Mouse (Mus musculus) limb, embryonic 11.5 days (tissue): Measurements from ENCODE around the gene Xirp1. TPM values are rescaled to one million over a fixed set of nuclear protein-coding genes. Genes with fewer than 3 reads are reported as not detected.

ENCODE experiments used
- ATAC-seq: fragments of 200-750 bp; cut with Nextera tagmentation; 2 replicates; pipeline ENCODE4 v1.8.0; 2017; ENCODE audit warnings: low read depth; ENCODE audit not compliant: insufficient number of reproducible peaks, low FRiP score, low TSS enrichment
- DNase-seq: peaks from one replicate; pipeline ENCODE4 v3.0.0-alpha.2; 2015; ENCODE audit warnings: low spot score
- H3K27ac ChIP-seq: fragments of 300-500 bp; sonication (generic); replicated peaks from 2 replicates; pipeline ENCODE4 v1.5.1; 2014; ENCODE audit warnings: low read depth, mild to moderate bottlenecking, low read length
- H3K27me3 ChIP-seq: fragments of 300-500 bp; sonication (generic); 2 replicates; pipeline ENCODE4 v1.6.1; 2014; ENCODE audit warnings: mild to moderate bottlenecking, low read length, mixed read lengths; ENCODE audit not compliant: control insufficient read depth, insufficient read depth
- H3K36me3 ChIP-seq: fragments of 300-500 bp; sonication (generic); 2 replicates; pipeline ENCODE4 v1.6.1; 2014; ENCODE audit warnings: mild to moderate bottlenecking, low read length, moderate library complexity, mixed read lengths; ENCODE audit not compliant: control insufficient read depth, insufficient read depth
- H3K4me1 ChIP-seq: fragments of 300-500 bp; sonication (generic); 2 replicates; pipeline ENCODE4 v1.6.1; 2014; ENCODE audit warnings: low read length, mixed read lengths; ENCODE audit not compliant: control insufficient read depth, insufficient read depth
- H3K4me2 ChIP-seq: fragments of 300-500 bp; sonication (generic); 2 replicates; pipeline ENCODE4 v1.6.1; 2014; ENCODE audit warnings: low read depth, mild to moderate bottlenecking, moderate library complexity; ENCODE audit not compliant: severe bottlenecking
- H3K4me3 ChIP-seq: fragments of 300-500 bp; sonication (generic); 2 replicates; pipeline ENCODE4 v1.5.1; 2014; ENCODE audit warnings: low read depth, low read length
- H3K9ac ChIP-seq: fragments of 300-500 bp; sonication (generic); 2 replicates; pipeline ENCODE4 v1.6.1; 2014; ENCODE audit warnings: mild to moderate bottlenecking, low read length
- H3K9me3 ChIP-seq: fragments of 300-500 bp; sonication (generic); 2 replicates; pipeline ENCODE4 v1.6.1; 2016; ENCODE audit warnings: low read length; ENCODE audit not compliant: control insufficient read depth
- WGBS: fragments of 180-500 bp; shearing (Covaris S2); extraction: QIAGEN DNeasy Blood & Tissue Kit; methylation state at CpG from one replicate; pipeline ENCODE4 v1.1.7; 2014; 5-methylcytosine and 5-hydroxymethylcytosine counted together
- polyA plus RNA-seq: library from polyadenylated mRNA; unstranded; fragments of >200 nt; fragmentation: Nextera tagmentation; extraction: Ambion mirVana; gene quantifications from 2 replicates; pipeline ENCODE4 v1.2.1, GENCODE M21; 2014

Gene Xirp1
- not detected in 2 replicates for polyA plus RNA-seq

DNA sequence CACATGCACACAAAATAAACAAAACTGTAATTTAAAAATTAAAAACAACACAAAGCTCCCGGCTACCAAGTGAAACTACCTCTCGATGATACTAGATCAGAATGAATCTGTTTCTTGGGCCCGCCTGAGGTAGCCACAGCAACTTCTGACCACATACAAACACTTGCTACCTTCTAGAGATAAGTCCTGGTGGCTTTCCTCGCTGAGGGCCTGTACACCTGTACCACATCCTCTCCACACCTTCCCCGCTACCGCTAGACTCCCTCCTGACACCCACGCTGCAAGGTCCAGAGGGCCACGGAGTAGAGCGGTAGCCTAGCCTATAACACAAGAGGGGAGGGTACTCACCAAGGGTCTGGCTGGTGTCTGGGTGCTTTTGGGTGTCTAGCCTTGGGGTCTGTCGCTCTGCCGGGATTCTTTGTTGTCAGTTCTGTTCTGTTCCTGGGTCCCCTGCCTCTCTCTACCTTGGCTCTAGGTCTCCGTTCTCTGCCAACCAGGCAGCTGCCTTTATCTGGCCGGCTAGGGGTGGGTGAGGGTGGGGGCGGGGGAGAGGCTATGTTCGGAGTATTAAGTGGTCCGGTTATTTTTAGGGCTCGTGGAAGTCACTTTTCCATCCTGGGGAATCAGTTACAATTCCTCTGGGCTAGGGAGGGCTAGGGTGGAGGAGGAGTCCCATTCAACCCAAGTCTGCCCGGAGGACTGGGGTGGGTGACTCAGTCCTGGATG, at the start of gene Xirp1:
TSS of gene Xirp1 (minus strand) at position 513 of the 726 bp plus-strand sequence.
- Histone ChIP-seq H3K4me3 (no peak within 1 kb of the TSS), H3K36me3 (no peaks in the 10 kb centered on the region), H3K27ac (no peak within 1 kb of the TSS), H3K4me1 (no peaks in the 10 kb centered on the region), H3K4me2 (no peak within 1 kb of the TSS), H3K27me3 (no peaks in the 10 kb centered on the region), H3K9ac (no peak within 1 kb of the TSS), H3K9me3 (no peaks in the 10 kb centered on the region)
- ATAC-seq, result no peak
- 89% methylated on average over 18 of the region's 18 CpGs for WGBS
- no peak for DNase-seq

DNA sequence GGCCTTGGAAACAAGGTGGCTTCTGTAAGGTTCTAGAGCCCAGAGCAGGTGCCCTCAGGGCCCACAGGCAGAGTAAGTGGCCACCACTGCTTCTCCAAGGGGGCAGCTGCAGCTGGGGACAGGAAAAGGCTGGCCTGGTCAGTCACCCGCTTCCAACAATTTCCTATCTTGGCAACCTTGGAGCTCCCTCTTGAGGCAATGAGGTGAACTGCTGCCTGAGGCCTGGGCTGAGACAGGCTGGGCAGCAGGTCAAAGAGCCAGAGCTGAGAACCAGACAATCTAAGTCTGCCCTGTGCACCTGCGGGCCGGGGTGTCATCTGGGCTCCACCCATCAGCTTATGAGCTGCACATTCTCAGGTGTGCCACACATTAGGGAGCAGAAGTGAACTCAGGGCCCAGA, 49.8 kb upstream of the Xirp1 start:
- H3K9ac ChIP-seq, result no peak overlapping the region
- no peaks in the 10 kb centered on the region for H3K9me3 ChIP-seq
- no peak overlapping the region for H3K4me2 ChIP-seq
- no peak overlapping the region for H3K27ac ChIP-seq
- H3K27me3 ChIP-seq, result no peaks in the 10 kb centered on the region
- no peak overlapping the region for H3K4me3 ChIP-seq
- DNase-seq (peak; percentile 88), ATAC-seq (no peak)
- WGBS, result 33% methylated on average over 3 of the region's 3 CpGs
- no peaks in the 10 kb centered on the region for H3K4me1 ChIP-seq
- H3K36me3 ChIP-seq, result no peaks in the 10 kb centered on the region

DNA sequence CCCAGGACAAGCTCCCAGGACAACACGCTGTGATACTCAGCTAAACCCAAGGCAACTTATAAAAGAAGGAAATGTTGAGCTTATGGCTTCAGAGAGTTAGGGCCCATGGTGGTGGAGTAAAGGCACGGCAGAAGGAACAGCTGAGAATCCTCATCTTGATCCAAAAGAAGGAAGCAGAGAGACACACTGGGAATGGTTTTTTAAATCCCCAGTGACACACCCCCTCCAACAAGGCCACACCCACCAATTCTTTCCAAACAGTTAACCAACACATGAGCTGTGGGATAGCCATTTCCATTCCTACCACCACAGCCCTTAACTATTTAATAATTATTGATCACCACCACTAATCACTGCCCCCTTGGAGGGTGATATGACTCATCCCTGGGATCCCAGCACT, 47.9 kb upstream of the Xirp1 start:
- WGBS, result 77% methylated on average over 2 of the region's 2 CpGs
- ATAC-seq, result no peak

DNA sequence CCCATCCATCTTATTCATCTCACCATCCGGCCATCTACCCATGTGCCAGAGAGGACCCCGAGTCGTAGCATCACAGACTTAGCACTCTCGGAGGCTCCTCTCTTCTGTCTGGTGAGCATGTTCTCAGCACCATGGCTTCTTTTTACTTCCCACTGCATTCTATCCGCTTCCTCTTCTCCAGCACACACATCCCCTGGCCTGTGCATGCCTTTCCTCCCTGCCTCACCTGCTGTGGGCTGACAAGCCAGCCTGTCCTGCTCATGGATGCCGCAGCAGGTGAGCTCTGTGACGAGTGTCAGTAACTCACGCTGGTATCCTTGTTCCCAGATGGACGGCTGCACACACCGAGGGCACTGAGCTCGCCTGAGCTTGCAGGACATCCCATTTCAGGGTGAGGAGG, 46.4 kb upstream of the Xirp1 start, which contains the start of gene Cx3cr1:
TSS of gene Cx3cr1 (minus strand) at position 101 of the 400 bp plus-strand sequence.
- 78% methylated on average over 11 of the region's 11 CpGs for WGBS
- Histone ChIP-seq H3K36me3 (no peaks in the 10 kb centered on the region), H3K4me1 (no peaks in the 10 kb centered on the region), H3K9ac (no peak within 1 kb of the TSS), H3K9me3 (no peaks in the 10 kb centered on the region), H3K4me2 (no peak within 1 kb of the TSS), H3K27ac (no peak within 1 kb of the TSS), H3K27me3 (no peaks in the 10 kb centered on the region), H3K4me3 (no peak within 1 kb of the TSS)
- no peak for DNase-seq
- no peak for ATAC-seq

More for the DNA sequence above, 47.9 kb upstream of the Xirp1 start:
- H3K4me2 ChIP-seq, result no peak overlapping the region
- no peak overlapping the region for H3K27ac ChIP-seq
- no peak overlapping the region for H3K4me3 ChIP-seq
- no peaks in the 10 kb centered on the region for H3K4me1 ChIP-seq
- H3K36me3 ChIP-seq, result no peaks in the 10 kb centered on the region
- H3K27me3 ChIP-seq, result no peaks in the 10 kb centered on the region
- no peaks in the 10 kb centered on the region for H3K9me3 ChIP-seq
- H3K9ac ChIP-seq, result no peak overlapping the region
- no peak for DNase-seq

DNA sequence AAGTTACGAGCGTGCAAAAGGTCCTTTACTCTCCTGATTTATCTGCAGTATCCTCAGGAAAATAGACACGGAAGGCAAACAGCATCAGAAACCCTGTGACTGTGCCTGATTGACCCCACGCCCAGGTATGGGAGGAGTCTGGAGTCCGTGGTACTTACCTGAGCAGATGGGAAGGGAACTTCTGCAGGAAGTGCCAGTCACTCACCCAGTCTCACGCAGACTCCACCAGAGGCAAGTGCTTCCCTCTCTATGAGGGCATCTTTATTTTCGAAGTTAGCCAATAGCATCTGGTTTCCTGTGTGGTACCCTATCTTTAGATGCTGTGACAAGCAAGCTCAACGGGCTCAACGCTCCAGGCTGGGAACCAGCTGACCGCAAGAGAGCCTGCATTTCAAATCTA, 44.6 kb upstream of the Xirp1 start:
- 63% methylated on average over 10 of the region's 10 CpGs for WGBS
- Histone ChIP-seq H3K9me3 (no peaks in the 10 kb centered on the region), H3K4me1 (no peaks in the 10 kb centered on the region), H3K9ac (no peak overlapping the region), H3K4me2 (no peak overlapping the region), H3K4me3 (no peak overlapping the region), H3K27me3 (no peaks in the 10 kb centered on the region), H3K36me3 (no peaks in the 10 kb centered on the region), H3K27ac (no peak overlapping the region)
- DNase-seq (no peak), ATAC-seq (no peak)

DNA sequence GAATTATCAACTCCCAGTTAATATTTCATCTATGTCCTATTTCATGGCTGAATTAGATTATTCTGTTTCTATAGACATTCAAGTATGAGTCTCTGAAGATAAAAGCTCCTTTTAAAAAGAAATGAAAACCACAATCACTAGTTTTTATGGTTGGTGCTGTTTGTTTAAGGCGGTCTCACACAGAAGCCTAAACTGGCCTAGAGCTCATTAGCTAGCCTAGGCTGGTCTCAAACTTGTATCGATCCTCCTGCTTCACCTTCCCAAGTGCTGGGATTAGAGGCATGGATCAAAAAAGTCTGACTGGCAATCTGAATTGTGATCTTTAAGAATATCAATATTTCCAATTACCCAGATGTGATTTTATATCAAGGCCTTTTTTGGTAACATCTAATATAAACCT, 44.2 kb upstream of the Xirp1 start:
- no peak overlapping the region for H3K4me3 ChIP-seq
- no peaks in the 10 kb centered on the region for H3K27me3 ChIP-seq
- no peaks in the 10 kb centered on the region for H3K4me1 ChIP-seq
- no peaks in the 10 kb centered on the region for H3K9me3 ChIP-seq
- DNase-seq (no peak), ATAC-seq (no peak)
- H3K4me2 ChIP-seq, result no peak overlapping the region
- WGBS, result 82% methylated on average over 2 of the region's 2 CpGs
- no peak overlapping the region for H3K27ac ChIP-seq
- H3K9ac ChIP-seq, result no peak overlapping the region
- no peaks in the 10 kb centered on the region for H3K36me3 ChIP-seq

DNA sequence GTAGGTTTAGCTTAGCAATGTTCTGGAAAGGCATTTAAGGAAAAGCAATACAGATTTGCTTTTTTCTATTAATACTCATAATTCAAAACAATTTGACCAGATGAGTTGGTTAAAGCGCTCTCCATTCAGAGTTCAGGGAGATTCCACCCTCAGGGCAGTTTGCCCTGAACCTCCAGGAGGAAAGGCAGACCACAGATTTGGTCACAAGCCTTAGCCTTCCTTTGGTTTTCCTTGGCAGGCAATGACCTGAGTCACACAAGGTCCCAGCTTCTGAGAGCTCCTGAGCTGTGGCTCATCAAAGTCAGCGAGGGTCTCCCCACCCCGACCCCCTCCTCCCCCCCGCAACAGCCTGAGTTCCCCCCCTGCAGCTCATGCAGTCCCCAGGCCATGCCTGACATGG, 40.9 kb upstream of the Xirp1 start:
- Histone ChIP-seq H3K9me3 (no peaks in the 10 kb centered on the region), H3K36me3 (no peaks in the 10 kb centered on the region), H3K4me3 (no peak overlapping the region), H3K27me3 (no peaks in the 10 kb centered on the region), H3K9ac (no peak overlapping the region), H3K4me2 (no peak overlapping the region), H3K4me1 (no peaks in the 10 kb centered on the region), H3K27ac (no peak overlapping the region)
- 74% methylated on average over 4 of the region's 4 CpGs for WGBS
- DNase-seq, result no peak
- no peak for ATAC-seq

DNA sequence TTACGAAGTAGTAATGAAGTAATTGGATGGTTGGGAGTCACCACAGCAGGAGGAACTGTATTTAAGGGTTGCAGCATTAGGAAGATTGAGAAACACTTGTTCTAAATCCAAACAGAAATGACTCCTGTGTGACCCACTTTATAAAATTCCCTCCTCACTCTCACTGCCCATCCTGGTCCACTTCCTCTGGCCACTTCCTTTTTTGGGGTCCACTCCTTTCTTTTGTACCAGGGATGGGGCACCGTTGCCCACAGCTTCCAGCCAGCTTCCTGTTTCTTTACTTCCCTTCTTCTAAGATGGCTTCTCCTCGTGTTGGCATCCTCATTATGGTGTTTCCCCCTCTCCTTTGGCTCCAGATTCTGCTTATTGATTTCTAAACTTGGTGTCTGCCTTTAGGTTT, 35.3 kb upstream of the Xirp1 start:
- Histone ChIP-seq H3K27me3 (no peaks in the 10 kb centered on the region), H3K9ac (no peak overlapping the region), H3K9me3 (no peaks in the 10 kb centered on the region), H3K4me1 (no peaks in the 10 kb centered on the region), H3K27ac (no peak overlapping the region), H3K4me2 (no peak overlapping the region), H3K4me3 (no peak overlapping the region), H3K36me3 (no peaks in the 10 kb centered on the region)
- 81% methylated on average over 3 of the region's 3 CpGs for WGBS
- no peak for DNase-seq
- no peak for ATAC-seq

DNA sequence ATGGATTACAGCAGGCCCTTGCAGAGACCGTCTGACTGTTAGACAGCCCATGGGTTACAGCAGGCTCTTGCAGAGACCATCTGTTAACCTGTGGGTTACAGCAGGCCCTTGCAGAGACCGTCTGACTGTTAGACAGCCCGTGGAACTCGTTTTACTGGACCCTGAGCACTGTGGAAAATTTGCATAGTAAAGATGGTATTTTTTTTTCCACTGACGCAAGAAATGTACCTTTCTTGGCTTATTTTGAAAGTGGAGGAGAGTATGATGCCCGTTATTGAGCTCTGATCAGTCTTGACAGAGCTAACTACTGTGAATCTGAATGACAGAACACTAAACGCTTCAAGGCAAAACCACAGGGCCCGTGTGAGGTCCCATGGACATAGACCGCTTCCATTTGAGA, 32.8 kb upstream of the Xirp1 start:
- ATAC-seq, result no peak
- WGBS, result 79% methylated on average over 9 of the region's 9 CpGs

More for the DNA sequence above, 32.8 kb upstream of the Xirp1 start:
- Histone ChIP-seq H3K4me2 (no peak overlapping the region), H3K27me3 (no peaks in the 10 kb centered on the region), H3K27ac (no peak overlapping the region), H3K4me1 (no peaks in the 10 kb centered on the region), H3K36me3 (no peaks in the 10 kb centered on the region), H3K4me3 (no peak overlapping the region), H3K9ac (no peak overlapping the region), H3K9me3 (no peaks in the 10 kb centered on the region)
- no peak for DNase-seq
